Comparison of ENCODE assay signal across 8 mouse cellular contexts in the genomic region with DNA sequence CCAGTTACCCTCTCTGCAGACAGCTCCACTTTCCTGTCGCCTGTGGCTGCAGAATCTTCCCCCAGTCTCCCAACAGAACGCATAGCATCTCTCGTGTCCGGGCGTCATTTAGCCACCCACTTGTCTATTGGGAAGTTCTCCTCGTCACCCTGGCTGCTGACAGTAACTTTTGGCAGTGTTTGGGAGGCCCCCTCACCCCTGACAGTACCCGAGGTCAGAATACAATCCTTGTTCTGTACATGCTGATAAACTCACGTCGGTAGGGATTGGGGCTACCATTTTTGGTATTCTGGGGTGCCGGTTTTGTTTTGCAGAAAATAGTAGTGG. TPM values are rescaled to one million over a fixed set of nuclear protein-coding genes. Genes with fewer than 3 reads are reported as not detected.
DNase-seq lines count a peak whose midpoint lies in the region; ATAC-seq lines count a peak whose summit lies in the region.

No protein-coding gene starts in this region.

- 2% methylated on average over 10 of the region's 10 CpGs for WGBS in hindbrain, embryonic 13.5 days

- peaks cover 6% of the 10 kb centered on the region; the same call in 1 of the 2 replicates for H3K36me3 ChIP-seq in hindbrain, embryonic 13.5 days

- DNase-seq in kidney, adult 11 months: peak; percentile 29
- no peak for DNase-seq in kidney, adult 8-10 months
- peak; percentile 37 for DNase-seq in c-Kit-positive CD71-positive TER-119-negative erythroid progenitor cells, embryonic 14.5 days (ENCODE audit: low read depth)
- DNase-seq in lung, postnatal 10 days: peak; percentile 38
- no peak for DNase-seq in MN1 (ENCODE audit: low spot score)
- DNase-seq in gastrocnemius, postnatal 4 days (ENCODE audit: low spot score in 2 of 2): no peak

- ATAC-seq in CD4-positive, CD25-positive, alpha-beta regulatory T cell, adult 4 months: peak; percentile 3
- no peak; the same call in 1 of the 2 replicates for ATAC-seq in hindbrain, embryonic 13.5 days (ENCODE audit: low FRiP score)

- no peaks in the 10 kb centered on the region for H3K9me3 ChIP-seq in hindbrain, embryonic 13.5 days

- peak overlapping the region; percentile 77 for H3K4me3 ChIP-seq in hindbrain, embryonic 13.5 days

- H3K4me1 ChIP-seq in hindbrain, embryonic 13.5 days (replicated peaks): peaks cover 47% of the 10 kb centered on the region

- no peaks in the 10 kb centered on the region for H3K27me3 ChIP-seq in hindbrain, embryonic 13.5 days

- peak overlapping the region; percentile 91 for H3K9ac ChIP-seq in hindbrain, embryonic 13.5 days

- H3K27ac ChIP-seq in hindbrain, embryonic 13.5 days: peak overlapping the region; percentile 99

- H3K4me2 ChIP-seq in hindbrain, embryonic 13.5 days: peak overlapping the region; percentile 85

RNA-seq across cellular contexts. Expression of gene Zzz3, which starts 1.7 kb away (rescaled TPM):
- polyA plus RNA-seq in CD4-positive, CD25-positive, alpha-beta regulatory T cell, adult 4 months (2017; shearing (Covaris generic)): 10 to 100 TPM; 33.7 to 34.7 TPM
- 36.0 and 37.0 TPM in 2 replicates for polyA plus RNA-seq in hindbrain, embryonic 13.5 days (2015; fragmentation: Nextera tagmentation; extraction: Ambion mirVana)
- 10 to 100 TPM; 30.1 to 35.8 TPM for total RNA-seq in gastrocnemius, postnatal 4 days (2021)

RNA-seq across cellular contexts. Expression of gene Usp33, which starts 50.7 kb away (rescaled TPM):
- 10 to 100 TPM; 33.9 to 35.5 TPM for polyA plus RNA-seq in CD4-positive, CD25-positive, alpha-beta regulatory T cell, adult 4 months (2017; shearing (Covaris generic))
- 88.0 and 89.3 TPM in 2 replicates for polyA plus RNA-seq in hindbrain, embryonic 13.5 days (2015; fragmentation: Nextera tagmentation; extraction: Ambion mirVana)
- 10 to 100 TPM; 29.9 to 32.3 TPM for total RNA-seq in gastrocnemius, postnatal 4 days (2021)

RNA-seq across cellular contexts. Expression of gene Miga1, which starts 56.7 kb away (rescaled TPM):
- polyA plus RNA-seq in CD4-positive, CD25-positive, alpha-beta regulatory T cell, adult 4 months (2017; shearing (Covaris generic)): 1 to 10 TPM; 8.0 TPM
- 18.9 and 19.8 TPM in 2 replicates for polyA plus RNA-seq in hindbrain, embryonic 13.5 days (2015; fragmentation: Nextera tagmentation; extraction: Ambion mirVana)
- 1 to 10 TPM; 8.4 TPM for total RNA-seq in gastrocnemius, postnatal 4 days (2021)

Comparison
In these comparisons a context has a peak if more than half of its experiments do, and no peak if none do; other contexts are left out.
1. DNase-seq: peak in kidney, adult 11 months (single experiment), c-Kit-positive CD71-positive TER-119-negative erythroid progenitor cells, embryonic 14.5 days (single experiment) and lung, postnatal 10 days (single experiment); none in kidney, adult 8-10 months (0 of 2), MN1 (single experiment) and gastrocnemius, postnatal 4 days (0 of 2).